8 mouse cellular contexts compared by ENCODE assay signal in genomic region chr4:55530731-55531095, GRCm38 (mm10). TPM values are rescaled to one million over a fixed set of nuclear protein-coding genes. Genes with fewer than 3 reads are reported as not detected.
DNase-seq lines count a peak whose midpoint lies in the region; ATAC-seq and TF ChIP-seq lines count a peak whose summit lies in the region.

No protein-coding gene starts in this region.

- ATAC-seq in intestine, postnatal 0 days: no peak
- ATAC-seq in midbrain, embryonic 15.5 days (replicated peaks): no peak

- H3K4me2 ChIP-seq in intestine, postnatal 0 days (replicated peaks; ENCODE audit: low read depth): peak overlapping the region; percentile 89
- peak overlapping the region; percentile 95 for H3K4me2 ChIP-seq in midbrain, embryonic 15.5 days

- H3K9me3 ChIP-seq in intestine, postnatal 0 days (ENCODE audit: control insufficient read depth): no peaks in the 10 kb centered on the region
- H3K9me3 ChIP-seq in midbrain, embryonic 15.5 days: no peaks in the 10 kb centered on the region

- peak; percentile 34 for DNase-seq in adrenal gland, postnatal 10 days
- DNase-seq in adrenal gland, adult 2 months: no peak
- DNase-seq in thymus, adult 2 months: peak; percentile 18
- DNase-seq in thymus, adult 18-20 months: no peak
- no peak for DNase-seq in right cerebral cortex, adult 2 months (ENCODE audit: low spot score in 2 of 2)
- DNase-seq in urinary bladder, postnatal 10 days (ENCODE audit: low spot score): no peak

- peak overlapping the region; percentile 88 for H3K9ac ChIP-seq in intestine, postnatal 0 days (ENCODE audit: low read depth, low read length)
- H3K9ac ChIP-seq in midbrain, embryonic 15.5 days: peak overlapping the region; percentile 44

- TF ChIP-seq POLR2A in thymus, adult 2 months (IDR thresholded peaks at IDR 0.05; ENCODE audit: control insufficient read depth, extremely low read depth, insufficient read depth, low read length, poor library complexity): no peak

- H3K27me3 ChIP-seq in thymus, adult 2 months (ENCODE audit: control insufficient read depth, insufficient read depth, low read length): peaks cover 14% of the 10 kb centered on the region; the same call in 1 of the 2 replicates
- no peaks in the 10 kb centered on the region for H3K27me3 ChIP-seq in intestine, postnatal 0 days (replicated peaks; ENCODE audit: control insufficient read depth, insufficient read depth, low read length)
- H3K27me3 ChIP-seq in midbrain, embryonic 15.5 days (replicated peaks): peaks cover 14% of the 10 kb centered on the region

- WGBS in thymus, adult 2 months: under 1% methylated on average over 20 of the region's 20 CpGs
- WGBS in intestine, postnatal 0 days: 2% methylated on average over 20 of the region's 20 CpGs
- WGBS in midbrain, embryonic 15.5 days: under 1% methylated on average over 20 of the region's 20 CpGs

- peaks cover 19% of the 10 kb centered on the region for H3K4me1 ChIP-seq in thymus, adult 2 months (replicated peaks; ENCODE audit: control insufficient read depth, insufficient read depth, low read length)
- no peaks in the 10 kb centered on the region; the same call in 1 of the 2 replicates for H3K4me1 ChIP-seq in intestine, postnatal 0 days (replicated peaks; ENCODE audit: control insufficient read depth, insufficient read depth, low read length)
- H3K4me1 ChIP-seq in midbrain, embryonic 15.5 days: peaks cover 31% of the 10 kb centered on the region

- H3K36me3 ChIP-seq in thymus, adult 2 months (ENCODE audit: control insufficient read depth, insufficient read depth, low read length): no peaks in the 10 kb centered on the region
- peaks cover 14% of the 10 kb centered on the region; the same call in 1 of the 2 replicates for H3K36me3 ChIP-seq in intestine, postnatal 0 days (ENCODE audit: control insufficient read depth, insufficient read depth)
- no peaks in the 10 kb centered on the region for H3K36me3 ChIP-seq in midbrain, embryonic 15.5 days (replicated peaks)

- H3K4me3 ChIP-seq in thymus, adult 2 months (ENCODE audit: control insufficient read depth, insufficient read depth, low read length): peak overlapping the region; percentile 8
- peak overlapping the region; percentile 79 for H3K4me3 ChIP-seq in intestine, postnatal 0 days (ENCODE audit: low read depth, low read length)
- peak overlapping the region; percentile 59 for H3K4me3 ChIP-seq in midbrain, embryonic 15.5 days

- no peak overlapping the region for H3K27ac ChIP-seq in thymus, adult 2 months (ENCODE audit: control insufficient read depth, insufficient read depth, low read length)
- peak overlapping the region; percentile 97 for H3K27ac ChIP-seq in intestine, postnatal 0 days (ENCODE audit: low read depth, low read length)
- H3K27ac ChIP-seq in midbrain, embryonic 15.5 days: no peak overlapping the region

- no peak for TF ChIP-seq CTCF in thymus, adult 2 months (IDR thresholded peaks at IDR 0.05; ENCODE audit: borderline replicate concordance, control insufficient read depth, extremely low read depth, insufficient read depth, low read length, poor library complexity)
- TF ChIP-seq CTCF in intestine, postnatal 0 days (IDR thresholded peaks at IDR 0.05; ENCODE audit: low read depth): no peak

RNA-seq across cellular contexts. Expression of gene Klf4, which starts 1.6 kb away (rescaled TPM):
- total RNA-seq in adrenal gland, postnatal 10 days (2021): 10 to 100 TPM; 15.3 to 46.4 TPM
- 10 to 100 TPM; 15.4 to 19.3 TPM for total RNA-seq in adrenal gland, adult 2 months (2021)
- polyA plus RNA-seq in adrenal gland, adult 2 months (2012; rRNA removed): 20.0 and 28.0 TPM in 2 replicates
- polyA plus RNA-seq in thymus, adult 2 months (2012; rRNA removed): 10.1 and 11.4 TPM in 2 replicates
- polyA plus RNA-seq in intestine, postnatal 0 days (2015; fragmentation: Nextera tagmentation; extraction: Ambion mirVana): 23.6 and 28.4 TPM in 2 replicates
- 2.6 and 3.0 TPM in 2 replicates for polyA plus RNA-seq in midbrain, embryonic 15.5 days (2015; fragmentation: Nextera tagmentation; extraction: Ambion mirVana)

Comparison
In these comparisons a context has a peak if more than half of its experiments do, and no peak if none do; other contexts are left out.
1. DNase-seq: peak in adrenal gland, postnatal 10 days (single experiment) and thymus, adult 2 months (single experiment); none in adrenal gland, adult 2 months (single experiment), thymus, adult 18-20 months (0 of 2), right cerebral cortex, adult 2 months (0 of 2) and urinary bladder, postnatal 10 days (single experiment).
2. H3K4me3 ChIP-seq: peak in every context shown above with its lines; median percentile 79 in intestine, postnatal 0 days; 59 in midbrain, embryonic 15.5 days; 8 in thymus, adult 2 months.